Mouse (Mus musculus) CD4-positive, CD25-positive, alpha-beta regulatory T cell, adult 9 weeks (primary cell): ENCODE measurements around the gene Polr2m. TPM values are rescaled to one million over a fixed set of nuclear protein-coding genes. Genes with fewer than 3 reads are reported as not detected.

Experiments
- polyA plus RNA-seq: library from polyadenylated mRNA; unstranded; fragments of 100-300 nt; shearing (Covaris generic); gene quantifications from one replicate; pipeline ENCODE4 v1.2.1, GENCODE M21; 2017

Gene Polr2m
- polyA plus RNA-seq: 19.4 TPM

DNA sequence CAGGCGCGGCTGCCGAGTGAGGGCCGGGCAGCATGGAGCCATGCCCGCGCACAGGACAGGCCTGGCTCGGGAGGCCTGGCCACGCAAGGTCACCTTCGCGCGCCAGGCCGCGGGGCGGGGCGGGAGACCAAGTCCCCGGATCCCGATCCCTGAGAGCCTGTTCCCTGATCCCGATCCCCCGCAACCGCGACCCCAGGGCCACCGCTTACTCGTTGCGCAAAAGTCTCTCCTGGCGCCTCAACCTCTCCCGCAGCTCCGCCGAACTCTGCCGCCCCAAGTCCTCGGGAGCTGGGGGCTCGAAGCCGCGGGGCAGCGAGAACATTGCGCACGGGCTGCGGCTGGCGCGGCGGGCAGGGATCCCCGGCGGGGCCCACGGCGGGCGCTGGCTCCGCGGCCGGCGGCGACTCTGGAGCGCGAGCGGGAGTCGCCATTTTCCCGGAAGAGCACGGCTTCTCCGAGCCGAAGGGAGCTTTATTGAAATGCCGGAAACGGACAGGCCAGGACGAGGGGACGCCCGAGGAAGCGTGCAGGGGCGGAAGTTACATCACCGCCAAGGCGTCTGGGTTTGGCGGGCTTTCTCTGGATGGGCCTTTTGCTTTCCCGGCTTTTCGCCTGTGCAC, at the start of gene Polr2m:
TSS of gene Polr2m (minus strand) at position 461 of the 620 bp plus-strand sequence.

Other genes with a start within 250 kb of the Polr2m start
- 1.4 TPM for gene Myzap, start 106.4 kb upstream of the Polr2m start, polyA plus RNA-seq